Mouse (Mus musculus): ENCODE data around the gene Rrnad1. TPM values are rescaled to one million over a fixed set of nuclear protein-coding genes. Genes with fewer than 3 reads are reported as not detected.

Gene Rrnad1
- total RNA-seq, 2 experiments from 2014 or later, result 10.3 to 16.2 TPM

- peak; percentile 9; the same call in 1 of the 2 replicates for ATAC-seq (replicated peaks; ENCODE audit: poor library complexity)
Observed at GRCm38 (mm10) chr3:87886004-87886365, 44.5 kb downstream of the Rrnad1 start.

GRCm38 (mm10) chr3:87885281-87886003 lies 45.1 kb downstream of the Rrnad1 start, which contains the start of gene Prcc:
Gene Prcc (minus strand): TSS chr3:87885608.
- ATAC-seq (replicated peaks; ENCODE audit: poor library complexity), result peak; percentile 93

- peak; percentile 34 for ATAC-seq (replicated peaks; ENCODE audit: poor library complexity)
Observed at GRCm38 (mm10) chr3:87884708-87885251, 45.7 kb downstream of the Rrnad1 start.

DNA sequence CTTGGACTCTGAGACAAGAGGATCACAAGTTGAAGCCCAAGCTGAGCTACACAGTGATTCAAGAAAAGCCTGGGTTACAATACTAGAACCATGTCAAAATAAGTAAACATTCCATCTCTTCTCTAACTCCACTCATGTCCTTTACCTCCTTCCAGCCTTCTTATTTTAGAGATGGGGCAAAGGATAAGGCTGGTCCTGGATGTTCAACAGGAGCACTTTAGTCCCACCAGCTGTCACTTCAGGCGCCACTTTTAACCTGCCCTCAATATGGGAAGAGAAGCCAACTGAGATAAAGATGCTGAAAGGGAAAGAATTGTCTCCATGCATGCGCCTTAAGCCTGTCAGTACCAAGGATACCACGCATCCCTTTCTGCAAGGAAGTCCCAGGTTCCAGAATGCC lies 46.2 kb downstream of the Rrnad1 start:
- no peak for ATAC-seq (replicated peaks; ENCODE audit: poor library complexity)

GRCm38 (mm10) chr3:87877730-87878129 lies 52.8 kb downstream of the Rrnad1 start:
- ATAC-seq (replicated peaks; ENCODE audit: poor library complexity), result no peak

Other genes with a start within 250 kb of the Rrnad1 start
- gene Lrrc71, start 182.1 kb downstream of the Rrnad1 start, total RNA-seq (2015), result not detected in 2 replicates
- gene Lrrc71, start 182.1 kb downstream of the Rrnad1 start, total RNA-seq (2017), result 0.03 TPM in 1 of 2 replicates, not detected in the other
- not detected in 2 replicates for gene Ntrk1, start 135.6 kb downstream of the Rrnad1 start, total RNA-seq (2015)
- gene Ntrk1, start 135.6 kb downstream of the Rrnad1 start, total RNA-seq (2017), result not detected in 2 replicates
- gene Insrr, start 133.8 kb downstream of the Rrnad1 start, total RNA-seq (2015), result 0.05 TPM in 1 of 2 replicates, not detected in the other
- not detected in 2 replicates for gene Insrr, start 133.8 kb downstream of the Rrnad1 start, total RNA-seq (2017)
- 3.4 and 4.3 TPM in 2 replicates for gene Pear1, start 106.4 kb downstream of the Rrnad1 start, total RNA-seq (2015)
- 0.46 and 3.4 TPM in 2 replicates for gene Pear1, start 106.4 kb downstream of the Rrnad1 start, total RNA-seq (2017)
- gene Sh2d2a, start 84.0 kb downstream of the Rrnad1 start, total RNA-seq (2015), result 0.12 TPM in 1 of 2 replicates, not detected in the other
- gene Sh2d2a, start 84.0 kb downstream of the Rrnad1 start, total RNA-seq (2017), result not detected in 2 replicates
- gene Prcc, start 45.1 kb downstream of the Rrnad1 start, total RNA-seq (2015), result 24.5 and 25.6 TPM in 2 replicates
- gene Prcc, start 45.1 kb downstream of the Rrnad1 start, total RNA-seq (2017), result 28.9 and 31.3 TPM in 2 replicates
- 281 and 308 TPM in 2 replicates for gene Hdgf, start 24.4 kb downstream of the Rrnad1 start, total RNA-seq (2015)
- 348 and 456 TPM in 2 replicates for gene Hdgf, start 24.4 kb downstream of the Rrnad1 start, total RNA-seq (2017)
- 157 and 195 TPM in 2 replicates for gene Mrpl24, start 11.2 kb downstream of the Rrnad1 start, total RNA-seq (2015)
- 119 and 137 TPM in 2 replicates for gene Mrpl24, start 11.2 kb downstream of the Rrnad1 start, total RNA-seq (2017)
- gene Isg20l2, start 403 bp downstream of the Rrnad1 start, total RNA-seq (2015), result 45.2 and 51.0 TPM in 2 replicates
- 41.1 and 51.0 TPM in 2 replicates for gene Isg20l2, start 403 bp downstream of the Rrnad1 start, total RNA-seq (2017)
- gene Crabp2, start 17.9 kb upstream of the Rrnad1 start, total RNA-seq (2015), result not detected in 2 replicates
- gene Crabp2, start 17.9 kb upstream of the Rrnad1 start, total RNA-seq (2017), result not detected in 2 replicates
- 0.02 TPM in 1 of 2 replicates, not detected in the other for gene Nes, start 40.4 kb upstream of the Rrnad1 start, total RNA-seq (2015)
- 0.20 TPM in 1 of 2 replicates, not detected in the other for gene Nes, start 40.4 kb upstream of the Rrnad1 start, total RNA-seq (2017)
- not detected in 2 replicates for gene Bcan, start 69.5 kb upstream of the Rrnad1 start, total RNA-seq (2015)
- gene Bcan, start 69.5 kb upstream of the Rrnad1 start, total RNA-seq (2017), result not detected in 2 replicates
- gene Hapln2, start 96.9 kb upstream of the Rrnad1 start, total RNA-seq (2015), result not detected in 2 replicates
- not detected in 2 replicates for gene Hapln2, start 96.9 kb upstream of the Rrnad1 start, total RNA-seq (2017)
- 34.2 and 38.7 TPM in 2 replicates for gene Gpatch4, start 112.4 kb upstream of the Rrnad1 start, total RNA-seq (2015)
- 49.2 and 51.8 TPM in 2 replicates for gene Gpatch4, start 112.4 kb upstream of the Rrnad1 start, total RNA-seq (2017)
- 44.2 and 67.8 TPM in 2 replicates for gene Naxe, start 127.8 kb upstream of the Rrnad1 start, total RNA-seq (2015)
- 39.6 and 41.4 TPM in 2 replicates for gene Naxe, start 127.8 kb upstream of the Rrnad1 start, total RNA-seq (2017)
- gene Ttc24, start 147.6 kb upstream of the Rrnad1 start, total RNA-seq (2015), result not detected in 2 replicates
- gene Ttc24, start 147.6 kb upstream of the Rrnad1 start, total RNA-seq (2017), result not detected in 2 replicates
- gene Iqgap3, start 151.3 kb upstream of the Rrnad1 start, total RNA-seq (2015), result 14.1 and 14.2 TPM in 2 replicates
- gene Iqgap3, start 151.3 kb upstream of the Rrnad1 start, total RNA-seq (2017), result 21.4 and 22.0 TPM in 2 replicates
- 82.5 and 95.7 TPM in 2 replicates for gene Mef2d, start 211.7 kb upstream of the Rrnad1 start, total RNA-seq (2015)
- gene Mef2d, start 211.7 kb upstream of the Rrnad1 start, total RNA-seq (2017), result 49.6 and 52.8 TPM in 2 replicates

Measured in megakaryocyte progenitor cell, adult 5-6 weeks (primary cell).